Mouse (Mus musculus) embryo, embryonic 11 days (tissue): ENCODE data around the gene Brinp1.

ENCODE experiments used
- DNase-seq: peaks from one replicate; pipeline ENCODE4 v3.0.0-alpha.2; 2015

The Brinp1 gene

DNA sequence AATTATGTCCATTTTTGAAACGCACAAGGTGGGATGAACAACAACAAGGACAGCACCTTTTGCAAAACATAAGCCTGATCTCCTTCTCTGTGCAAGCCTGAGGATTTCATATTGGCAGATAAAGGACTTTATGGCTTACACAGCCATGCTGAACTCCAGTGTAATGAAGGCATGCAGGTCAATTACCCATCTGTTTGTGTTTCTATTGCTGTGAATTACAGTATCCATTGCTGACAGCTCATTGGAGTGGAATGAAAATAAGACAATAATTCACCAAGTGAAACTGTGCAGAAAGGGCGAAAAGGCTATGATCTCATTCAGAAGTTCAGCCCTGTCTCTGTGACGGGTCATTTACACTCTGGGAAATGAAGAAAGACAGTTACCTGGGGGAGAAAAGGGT, 147.7 kb downstream of the Brinp1 start:
- DNase-seq, result no peak

DNA sequence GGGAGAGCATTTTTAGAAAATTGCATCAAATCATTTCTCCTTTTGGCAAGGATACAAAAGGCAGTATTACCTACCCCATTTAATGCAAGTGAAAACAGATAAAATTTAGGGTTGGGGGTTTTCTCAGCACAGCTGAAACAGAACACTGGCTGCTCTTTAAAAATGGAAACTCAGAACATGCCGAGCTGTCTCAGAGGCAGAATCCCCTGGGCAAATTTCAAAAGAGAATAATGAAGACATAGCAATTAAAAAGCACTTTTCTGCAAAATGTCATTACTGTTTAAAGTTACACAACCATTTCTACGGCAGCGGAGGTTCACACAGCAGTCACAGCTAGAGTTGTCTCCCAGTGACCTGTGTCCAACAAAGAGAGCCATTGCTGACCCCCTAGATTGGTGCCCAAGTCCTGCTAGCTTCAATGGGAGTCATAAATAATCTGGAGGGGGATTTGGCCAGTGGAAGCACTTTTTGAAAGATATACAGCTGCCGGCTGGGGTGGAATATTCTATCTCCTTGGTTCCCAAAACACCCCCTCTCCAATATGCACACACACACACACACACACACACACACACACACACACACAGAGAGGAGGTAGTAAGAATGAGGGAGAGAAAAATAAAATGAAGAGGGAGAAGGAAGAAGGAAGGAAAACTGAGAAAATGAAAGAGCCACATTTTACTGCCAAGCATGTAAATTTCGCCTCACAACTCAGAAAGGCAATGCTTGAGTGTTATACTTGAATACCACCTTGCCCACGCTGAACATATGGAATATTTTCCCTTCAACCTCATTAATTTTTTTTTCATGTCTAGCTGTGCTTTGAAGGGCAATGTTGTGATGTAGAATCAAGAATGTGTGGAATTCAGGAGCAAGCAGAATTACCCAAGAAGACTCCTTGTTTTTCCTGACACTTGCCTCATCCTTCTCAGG, 152.0 kb downstream of the Brinp1 start:
- DNase-seq, result no peak

GRCm38 (mm10) chr4:68790003-68790402, 164.2 kb downstream of the Brinp1 start:
- no peak for DNase-seq

GRCm38 (mm10) chr4:68788477-68788999, 165.7 kb downstream of the Brinp1 start:
- no peak for DNase-seq

GRCm38 (mm10) chr4:68787642-68788041, 166.6 kb downstream of the Brinp1 start:
- no peak for DNase-seq

GRCm38 (mm10) chr4:68768256-68768655, 185.9 kb downstream of the Brinp1 start:
- DNase-seq, result no peak

DNA sequence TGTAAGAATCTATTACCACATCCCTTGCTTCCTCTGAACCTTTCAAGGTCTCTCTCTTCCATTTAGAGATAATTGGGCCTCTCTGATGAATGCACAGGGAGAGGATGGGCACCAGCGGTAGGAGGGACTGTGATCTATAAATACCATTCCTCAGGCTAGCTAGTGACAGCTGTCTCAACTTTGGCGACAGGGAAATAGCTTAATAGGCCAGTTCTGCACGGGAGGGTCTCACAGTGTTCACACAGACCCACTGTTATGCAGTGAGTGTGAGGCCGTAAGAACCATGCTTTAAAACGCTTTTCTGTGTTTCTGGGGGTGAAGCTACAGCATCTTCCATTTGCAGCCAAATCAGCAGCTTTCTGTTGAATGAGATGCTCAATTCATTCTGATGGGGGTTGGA, 186.8 kb downstream of the Brinp1 start:
- DNase-seq, result no peak

GRCm38 (mm10) chr4:68765772-68766573, 188.2 kb downstream of the Brinp1 start:
- DNase-seq, result no peak

DNA sequence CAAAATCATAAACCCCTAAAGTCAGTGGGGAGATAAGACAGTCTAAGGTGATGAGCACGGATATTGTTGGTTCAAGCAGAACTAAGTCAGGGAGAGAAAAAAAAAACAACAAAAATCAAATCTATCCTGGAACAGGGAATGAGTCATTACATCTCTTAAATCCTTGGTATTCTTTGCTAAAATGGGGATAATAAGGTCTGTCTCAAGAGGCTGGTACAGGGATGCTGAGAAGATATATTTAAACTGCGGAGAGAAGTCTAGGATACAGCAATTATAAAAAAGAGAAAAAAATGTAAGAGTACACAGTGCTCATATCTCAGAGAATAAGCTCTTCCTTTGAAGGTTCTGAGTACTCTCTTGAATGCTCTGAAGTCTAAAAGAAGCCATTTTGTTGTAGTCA, 189.3 kb downstream of the Brinp1 start:
- no peak for DNase-seq

- DNase-seq, result peak; percentile 4
These were observed 233.2 kb downstream of the Brinp1 start for GRCm38 (mm10) chr4:68720983-68721382.
